Mouse (Mus musculus) midbrain, embryonic 12.5 days (tissue): ENCODE data around the gene Erc1. TPM values are rescaled to one million over a fixed set of nuclear protein-coding genes. Genes with fewer than 3 reads are reported as not detected.

ENCODE experiments used
- ATAC-seq: fragments of 200-750 bp; cut with Nextera tagmentation; 2 replicates; pipeline ENCODE4 v1.8.0; 2017; ENCODE audit warnings: low read depth, moderate TSS enrichment, moderate library complexity; ENCODE audit not compliant: low FRiP score
- H3K27ac ChIP-seq: fragments of 300-500 bp; sonication (generic); replicated peaks from 2 replicates; pipeline ENCODE4 v1.5.1; 2016; ENCODE audit warnings: mild to moderate bottlenecking
- H3K27me3 ChIP-seq: fragments of 300-500 bp; sonication (generic); 2 replicates; pipeline ENCODE4 v1.6.1; 2016; ENCODE audit warnings: mild to moderate bottlenecking
- H3K36me3 ChIP-seq: fragments of 300-500 bp; sonication (generic); 2 replicates; pipeline ENCODE4 v1.6.1; 2016
- H3K4me1 ChIP-seq: fragments of 300-500 bp; sonication (generic); 2 replicates; pipeline ENCODE4 v1.6.1; 2016
- H3K4me2 ChIP-seq: fragments of 300-500 bp; sonication (generic); replicated peaks from 2 replicates; pipeline ENCODE4 v1.6.1; 2016; ENCODE audit warnings: mild to moderate bottlenecking, moderate library complexity
- H3K4me3 ChIP-seq: fragments of 300-500 bp; sonication (generic); 2 replicates; pipeline ENCODE4 v1.5.1; 2016; ENCODE audit warnings: mild to moderate bottlenecking
- H3K9ac ChIP-seq: fragments of 300-500 bp; sonication (generic); replicated peaks from 2 replicates; pipeline ENCODE4 v1.6.1; 2016; ENCODE audit warnings: mild to moderate bottlenecking, moderate library complexity
- H3K9me3 ChIP-seq: fragments of 300-500 bp; sonication (generic); 2 replicates; pipeline ENCODE4 v1.6.1; 2016; ENCODE audit warnings: mild to moderate bottlenecking
- WGBS: fragments of 180-500 bp; shearing (Covaris S2); methylation state at CpG from one replicate; pipeline ENCODE4 v1.1.7; 2016; 5-methylcytosine and 5-hydroxymethylcytosine counted together
- polyA plus RNA-seq: library from polyadenylated mRNA; unstranded; fragments of >200 nt; fragmentation: Nextera tagmentation; extraction: Ambion mirVana; gene quantifications from 2 replicates; pipeline ENCODE4 v1.2.1, GENCODE M21; 2016

The Erc1 gene
- polyA plus RNA-seq, 1 experiment from 2014 or later = 37.2 TPM

DNA sequence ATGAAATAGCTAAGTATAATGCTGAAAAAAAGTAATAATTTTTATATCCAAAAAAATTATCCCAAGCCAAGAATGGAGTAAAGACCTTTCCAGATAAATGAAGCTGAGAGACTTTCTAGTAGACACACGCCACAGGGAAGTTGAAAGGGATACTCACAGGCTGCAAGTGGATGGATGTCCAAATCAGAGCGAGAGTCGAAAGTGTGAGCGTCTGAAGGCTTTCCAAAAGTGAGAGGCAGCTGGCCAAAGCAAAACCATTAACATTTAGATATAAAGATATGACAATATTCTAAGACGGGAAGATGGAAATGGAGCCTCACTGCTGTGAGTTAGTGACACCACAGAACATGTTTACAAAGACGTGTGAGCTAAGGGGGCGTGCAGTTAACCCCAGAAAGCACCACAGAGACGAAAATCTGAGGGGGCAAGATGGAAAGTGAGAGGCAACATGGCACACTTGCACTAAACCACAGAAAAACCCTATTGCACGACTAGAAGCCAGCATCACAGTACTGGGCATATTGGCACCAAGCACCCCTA lies 314.7 kb downstream of the Erc1 start:
- H3K4me1 ChIP-seq = no peaks in the 10 kb centered on the region
- no peaks in the 10 kb centered on the region for H3K27me3 ChIP-seq
- no peak overlapping the region for H3K9ac ChIP-seq
- H3K36me3 ChIP-seq = no peaks in the 10 kb centered on the region
- H3K27ac ChIP-seq = no peak overlapping the region
- no peak for ATAC-seq
- no peak overlapping the region for H3K4me3 ChIP-seq
- no peak overlapping the region for H3K4me2 ChIP-seq
- no peaks in the 10 kb centered on the region for H3K9me3 ChIP-seq
- WGBS = 93% methylated on average over 9 of the region's 9 CpGs

DNA sequence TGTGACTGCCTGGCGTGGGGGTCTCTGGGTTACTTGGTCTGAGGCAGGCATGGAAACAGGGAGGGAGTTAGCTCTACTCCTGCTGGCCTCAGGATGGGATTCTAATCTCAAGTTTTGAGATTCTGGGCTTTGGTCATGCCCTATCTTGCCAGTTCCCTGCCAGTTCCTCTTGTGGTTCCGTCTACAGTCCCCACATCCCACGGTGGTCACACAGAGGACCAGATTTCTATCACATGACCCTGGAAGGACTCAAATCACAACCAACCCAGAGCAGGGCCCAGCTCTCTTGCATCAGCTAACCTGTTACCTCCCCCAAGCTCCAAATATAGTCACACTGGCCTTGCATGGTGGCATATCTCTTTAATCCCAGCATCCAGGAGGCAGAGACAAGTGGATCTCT lies 318.3 kb downstream of the Erc1 start:
- H3K4me2 ChIP-seq = no peak overlapping the region
- H3K4me3 ChIP-seq = no peak overlapping the region
- no peak overlapping the region for H3K9ac ChIP-seq
- no peaks in the 10 kb centered on the region for H3K9me3 ChIP-seq
- no peak overlapping the region for H3K27ac ChIP-seq
- 84% methylated on average over 3 of the region's 3 CpGs for WGBS
- no peak for ATAC-seq
- H3K4me1 ChIP-seq = no peaks in the 10 kb centered on the region
- no peaks in the 10 kb centered on the region for H3K36me3 ChIP-seq
- no peaks in the 10 kb centered on the region for H3K27me3 ChIP-seq

DNA sequence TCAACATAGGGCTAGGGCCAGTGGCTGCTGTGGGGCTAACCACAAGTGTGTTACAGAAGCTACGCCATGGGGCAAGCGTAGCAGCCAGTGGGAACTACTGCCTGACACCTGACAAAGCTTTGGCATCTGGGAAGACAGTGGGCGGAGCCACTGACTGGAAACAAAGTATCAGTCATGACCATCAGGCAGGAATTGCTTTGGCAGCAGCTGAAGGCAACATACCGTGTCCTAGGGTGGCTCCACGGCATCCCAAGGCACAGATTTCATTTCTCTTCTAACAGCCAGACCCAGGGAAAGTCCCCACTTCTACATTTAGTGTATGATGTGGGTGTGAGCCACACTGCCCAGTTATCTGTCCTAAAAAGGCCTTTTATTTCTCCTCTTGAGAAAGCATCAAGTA lies 321.5 kb downstream of the Erc1 start:
- ATAC-seq = no peak
- Histone ChIP-seq H3K36me3 (no peaks in the 10 kb centered on the region), H3K27me3 (no peaks in the 10 kb centered on the region), H3K4me1 (peaks cover 19% of the 10 kb centered on the region), H3K4me3 (no peak overlapping the region), H3K9ac (no peak overlapping the region), H3K9me3 (no peaks in the 10 kb centered on the region), H3K4me2 (no peak overlapping the region), H3K27ac (no peak overlapping the region)
- 76% methylated on average over 5 of the region's 5 CpGs for WGBS

DNA sequence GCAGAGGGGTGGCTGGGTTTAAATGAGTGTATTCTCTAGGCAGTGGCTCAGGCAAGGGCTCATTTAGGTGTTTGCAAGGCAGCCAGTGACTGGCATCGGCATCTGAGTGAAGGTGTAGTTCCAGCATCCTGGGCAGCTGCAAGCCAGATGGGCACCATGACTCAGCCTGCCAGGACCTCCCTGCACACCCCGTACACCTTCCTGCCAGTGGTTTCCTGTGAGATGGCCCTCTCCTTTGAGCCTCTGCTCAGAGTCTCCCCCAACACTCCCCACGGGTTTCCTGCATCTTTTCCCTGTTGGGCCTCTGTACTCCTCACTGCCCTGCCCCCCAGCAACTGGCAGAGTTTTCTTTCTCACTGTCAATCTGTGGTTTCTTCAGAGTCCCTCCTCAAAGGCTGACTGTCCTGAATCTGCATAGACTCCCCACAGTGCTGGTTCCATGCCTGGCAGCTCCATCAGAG lies 326.0 kb downstream of the Erc1 start:
- no peak for ATAC-seq
- no peaks in the 10 kb centered on the region for H3K36me3 ChIP-seq
- H3K4me2 ChIP-seq = no peak overlapping the region
- H3K4me1 ChIP-seq = peaks cover 19% of the 10 kb centered on the region
- no peak overlapping the region for H3K27ac ChIP-seq
- no peaks in the 10 kb centered on the region for H3K27me3 ChIP-seq
- H3K9me3 ChIP-seq = no peaks in the 10 kb centered on the region
- no peak overlapping the region for H3K9ac ChIP-seq
- WGBS = 58% methylated on average over 3 of the region's 3 CpGs
- H3K4me3 ChIP-seq = no peak overlapping the region

DNA sequence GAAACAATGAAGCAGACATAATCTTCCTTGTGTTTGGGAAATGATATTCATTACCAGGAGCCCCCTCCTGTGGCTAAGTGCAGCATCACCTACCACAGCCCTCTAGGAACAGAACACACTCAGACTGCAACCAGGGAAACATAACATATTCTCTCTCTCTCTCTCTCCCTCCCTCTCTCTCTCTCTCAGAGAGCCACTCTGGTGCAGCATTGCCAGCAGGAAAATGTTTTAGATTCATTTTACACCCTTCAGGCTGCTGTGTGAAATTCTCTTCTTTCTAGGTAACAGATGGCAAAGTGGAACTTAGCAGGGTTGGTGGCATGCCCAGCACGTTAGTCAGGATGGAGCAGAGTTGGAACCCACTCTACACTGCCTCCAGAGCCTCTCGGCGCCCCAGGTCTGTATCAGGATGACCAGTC lies 326.5 kb downstream of the Erc1 start:
- Histone ChIP-seq H3K4me2 (no peak overlapping the region), H3K9ac (no peak overlapping the region), H3K9me3 (no peaks in the 10 kb centered on the region), H3K4me3 (no peak overlapping the region), H3K27me3 (no peaks in the 10 kb centered on the region), H3K27ac (no peak overlapping the region), H3K36me3 (no peaks in the 10 kb centered on the region), H3K4me1 (peaks cover 19% of the 10 kb centered on the region)
- 66% methylated on average over 3 of the region's 3 CpGs for WGBS
- no peak for ATAC-seq

Other genes with a start within 250 kb of the Erc1 start
- 24.9 and 28.1 TPM in 2 replicates for gene Rad52, start 54.5 kb upstream of the Erc1 start, polyA plus RNA-seq
- 72.9 and 76.9 TPM in 2 replicates for gene Wnk1, start 190.5 kb upstream of the Erc1 start, polyA plus RNA-seq
- gene Ninj2, start 245.2 kb upstream of the Erc1 start, polyA plus RNA-seq = not detected in 2 replicates